Mouse (Mus musculus): ENCODE measurements around the gene Eqtn. TPM values are rescaled to one million over a fixed set of nuclear protein-coding genes. Genes with fewer than 3 reads are reported as not detected.

Gene Eqtn
- polyA plus RNA-seq (2015; fragmentation: Nextera tagmentation; extraction: Ambion mirVana), result 0.13 TPM in 1 of 2 replicates, not detected in the other

- Histone ChIP-seq H3K27me3 (replicated peaks; ENCODE audit: insufficient read depth, low read length) (no peaks in the 10 kb centered on the region), H3K4me1 (ENCODE audit: insufficient read depth, low read depth, low read length) (no peaks in the 10 kb centered on the region), H3K36me3 (ENCODE audit: insufficient read depth, low read length) (no peaks in the 10 kb centered on the region), H3K27ac (ENCODE audit: low read length) (no peak within 1 kb of the TSS), H3K9me3 (ENCODE audit: low read length) (no peaks in the 10 kb centered on the region), H3K9ac (replicated peaks; ENCODE audit: low read depth) (no peak within 1 kb of the TSS), H3K4me3 (ENCODE audit: low read depth, low read length) (no peak within 1 kb of the TSS), H3K4me2 (replicated peaks; ENCODE audit: low read depth, low read length) (no peak within 1 kb of the TSS)
- DNase-seq (ENCODE audit: low spot score) (no peak), ATAC-seq (no peak)
- no peak for TF ChIP-seq EP300 (IDR thresholded peaks at IDR 0.05)
- TF ChIP-seq CTCF (IDR thresholded peaks at IDR 0.05), result no peak
Observed at GRCm38 (mm10) chr4:94928743-94929142, at the start of gene Eqtn. Gene Eqtn, minus strand, starts transcription at chr4:94928843.

GRCm38 (mm10) chr4:94973321-94973720 is 44.7 kb upstream of the Eqtn start:
- Histone ChIP-seq H3K27ac (ENCODE audit: low read length) (no peak overlapping the region), H3K4me1 (ENCODE audit: insufficient read depth, low read depth, low read length) (peaks cover 11% of the 10 kb centered on the region; the same call in 1 of the 2 replicates), H3K9ac (replicated peaks; ENCODE audit: low read depth) (no peak overlapping the region), H3K27me3 (replicated peaks; ENCODE audit: insufficient read depth, low read length) (no peaks in the 10 kb centered on the region), H3K4me2 (replicated peaks; ENCODE audit: low read depth, low read length) (no peak overlapping the region), H3K36me3 (ENCODE audit: insufficient read depth, low read length) (peaks cover 27% of the 10 kb centered on the region), H3K9me3 (ENCODE audit: low read length) (no peaks in the 10 kb centered on the region), H3K4me3 (ENCODE audit: low read depth, low read length) (no peak overlapping the region)
- WGBS, result 89% methylated on average over 2 of the region's 2 CpGs
- no peak for ATAC-seq
- no peak for DNase-seq (ENCODE audit: low spot score)
- TF ChIP-seq EP300 (IDR thresholded peaks at IDR 0.05), result no peak
- no peak for TF ChIP-seq CTCF (IDR thresholded peaks at IDR 0.05)

- H3K9me3 ChIP-seq (ENCODE audit: low read length), result no peaks in the 10 kb centered on the region
- WGBS, result 94% methylated on average over 3 of the region's 3 CpGs
- TF ChIP-seq CTCF (IDR thresholded peaks at IDR 0.05) (no peak), EP300 (IDR thresholded peaks at IDR 0.05) (no peak)
- H3K36me3 ChIP-seq (ENCODE audit: insufficient read depth, low read length), result peaks cover 33% of the 10 kb centered on the region; the same call in 1 of the 2 replicates
- ATAC-seq (no peak), DNase-seq (ENCODE audit: low spot score) (no peak)
- H3K9ac ChIP-seq (replicated peaks; ENCODE audit: low read depth), result no peak overlapping the region
- H3K4me2 ChIP-seq (replicated peaks; ENCODE audit: low read depth, low read length), result no peak overlapping the region
- H3K27ac ChIP-seq (ENCODE audit: low read length), result no peak overlapping the region
- H3K4me1 ChIP-seq (ENCODE audit: insufficient read depth, low read depth, low read length), result no peaks in the 10 kb centered on the region
- no peaks in the 10 kb centered on the region for H3K27me3 ChIP-seq (replicated peaks; ENCODE audit: insufficient read depth, low read length)
- H3K4me3 ChIP-seq (ENCODE audit: low read depth, low read length), result no peak overlapping the region
Observed at GRCm38 (mm10) chr4:94952773-94953172, 24.1 kb upstream of the Eqtn start.

GRCm38 (mm10) chr4:94941221-94941855 is 12.7 kb upstream of the Eqtn start:
- ATAC-seq (no peak), DNase-seq (ENCODE audit: low spot score) (no peak)
- Histone ChIP-seq H3K27ac (ENCODE audit: low read length) (no peak overlapping the region), H3K4me1 (ENCODE audit: insufficient read depth, low read depth, low read length) (no peaks in the 10 kb centered on the region), H3K4me3 (ENCODE audit: low read depth, low read length) (no peak overlapping the region), H3K27me3 (replicated peaks; ENCODE audit: insufficient read depth, low read length) (no peaks in the 10 kb centered on the region), H3K36me3 (ENCODE audit: insufficient read depth, low read length) (peaks cover 11% of the 10 kb centered on the region), H3K9me3 (ENCODE audit: low read length) (no peaks in the 10 kb centered on the region), H3K4me2 (replicated peaks; ENCODE audit: low read depth, low read length) (no peak overlapping the region), H3K9ac (replicated peaks; ENCODE audit: low read depth) (no peak overlapping the region)
- WGBS, result 77% methylated on average over 11 of the region's 11 CpGs
- TF ChIP-seq CTCF (IDR thresholded peaks at IDR 0.05) (no peak), EP300 (IDR thresholded peaks at IDR 0.05) (no peak)

- no peak for TF ChIP-seq EP300 (IDR thresholded peaks at IDR 0.05)
- TF ChIP-seq CTCF (IDR thresholded peaks at IDR 0.05), result no peak
- no peaks in the 10 kb centered on the region for H3K4me1 ChIP-seq (ENCODE audit: insufficient read depth, low read depth, low read length)
- H3K4me2 ChIP-seq (replicated peaks; ENCODE audit: low read depth, low read length), result no peak overlapping the region
- no peak overlapping the region for H3K9ac ChIP-seq (replicated peaks; ENCODE audit: low read depth)
- H3K27me3 ChIP-seq (replicated peaks; ENCODE audit: insufficient read depth, low read length), result no peaks in the 10 kb centered on the region
- H3K27ac ChIP-seq (ENCODE audit: low read length), result no peak overlapping the region
- DNase-seq (ENCODE audit: low spot score), result no peak
- no peaks in the 10 kb centered on the region for H3K36me3 ChIP-seq (ENCODE audit: insufficient read depth, low read length)
- H3K9me3 ChIP-seq (ENCODE audit: low read length), result no peaks in the 10 kb centered on the region
- H3K4me3 ChIP-seq (ENCODE audit: low read depth, low read length), result no peak overlapping the region
- ATAC-seq, result no peak
- WGBS, result 30% methylated on average over 3 of the region's 3 CpGs
Observed at GRCm38 (mm10) chr4:94901780-94902179, 26.9 kb downstream of the Eqtn start.

- TF ChIP-seq CTCF (IDR thresholded peaks at IDR 0.05) (peak; percentile 73), EP300 (IDR thresholded peaks at IDR 0.05) (no peak)
- Histone ChIP-seq H3K36me3 (ENCODE audit: insufficient read depth, low read length) (no peaks in the 10 kb centered on the region), H3K4me2 (replicated peaks; ENCODE audit: low read depth, low read length) (no peak overlapping the region), H3K27ac (ENCODE audit: low read length) (no peak overlapping the region), H3K9me3 (ENCODE audit: low read length) (no peaks in the 10 kb centered on the region), H3K27me3 (replicated peaks; ENCODE audit: insufficient read depth, low read length) (no peaks in the 10 kb centered on the region), H3K4me3 (ENCODE audit: low read depth, low read length) (no peak overlapping the region), H3K9ac (replicated peaks; ENCODE audit: low read depth) (no peak overlapping the region), H3K4me1 (ENCODE audit: insufficient read depth, low read depth, low read length) (no peaks in the 10 kb centered on the region)
- ATAC-seq (no peak), DNase-seq (ENCODE audit: low spot score) (peak; percentile 69)
- 5% methylated on average over 2 of the region's 2 CpGs for WGBS
Observed at GRCm38 (mm10) chr4:94900744-94901143, 27.9 kb downstream of the Eqtn start.

Other genes starting within 250 kb of the Eqtn start
- gene Tek, start 189.6 kb downstream of the Eqtn start, polyA plus RNA-seq (2015; fragmentation: Nextera tagmentation; extraction: Ambion mirVana), result 71.8 and 75.8 TPM in 2 replicates
- gene Mysm1, start 50.3 kb upstream of the Eqtn start, polyA plus RNA-seq (2015; fragmentation: Nextera tagmentation; extraction: Ambion mirVana), result 25.5 and 28.9 TPM in 2 replicates
- 145 and 158 TPM in 2 replicates for gene Jun, start 123.4 kb upstream of the Eqtn start, polyA plus RNA-seq (2015; fragmentation: Nextera tagmentation; extraction: Ambion mirVana)